Mouse (Mus musculus) heart, postnatal 0 days (tissue): ENCODE measurements around the gene Col13a1.

Experiments
- CTCF ChIP-seq: IDR thresholded peaks from 2 replicates; pipeline ENCODE4 v1.5.1; 2016; ENCODE audit warnings: antibody characterized with exemption, control low read depth, low read depth
- EP300 ChIP-seq: IDR thresholded peaks from 2 replicates; pipeline ENCODE4 v1.6.1; 2016; ENCODE audit warnings: antibody characterized with exemption, low read depth

- TF ChIP-seq CTCF (no peak), EP300 (no peak)
These were observed 155.8 kb downstream of the Col13a1 start for GRCm38 (mm10) chr10:61822968-61823730.
